Mouse (Mus musculus): ENCODE data around the gene Vmn2r34.
"Not testable (repeated sequence)": the region's sequence is repeated elsewhere in the genome, so short reads cannot be mapped to it uniquely, and the experiment has no call there.

The Vmn2r34 gene

DNA sequence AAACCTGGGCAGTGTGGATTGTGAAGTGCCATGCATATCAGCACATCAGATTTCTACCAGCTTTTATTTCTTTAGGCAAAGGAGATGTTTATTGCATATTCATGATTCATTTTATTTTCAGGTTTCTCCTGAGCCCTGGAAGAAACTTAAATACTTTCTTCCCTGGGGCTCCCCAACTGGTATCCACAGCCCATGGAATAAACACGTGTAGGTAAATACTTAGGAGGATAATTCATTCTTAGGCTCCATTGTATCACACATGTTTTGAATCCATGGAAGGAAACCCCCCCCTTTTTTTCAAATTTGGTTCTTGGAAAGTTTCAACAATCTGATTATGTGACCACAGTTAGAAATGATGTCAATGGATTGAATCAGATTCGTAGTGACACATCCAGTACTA is at the start of gene Vmn2r34:
Vmn2r34 (minus strand) TSS at position 101 of the 400 bp plus-strand sequence.
- not testable (repeated sequence) for DNase-seq (ENCODE audit: low spot score in 2 of 2)

DNA sequence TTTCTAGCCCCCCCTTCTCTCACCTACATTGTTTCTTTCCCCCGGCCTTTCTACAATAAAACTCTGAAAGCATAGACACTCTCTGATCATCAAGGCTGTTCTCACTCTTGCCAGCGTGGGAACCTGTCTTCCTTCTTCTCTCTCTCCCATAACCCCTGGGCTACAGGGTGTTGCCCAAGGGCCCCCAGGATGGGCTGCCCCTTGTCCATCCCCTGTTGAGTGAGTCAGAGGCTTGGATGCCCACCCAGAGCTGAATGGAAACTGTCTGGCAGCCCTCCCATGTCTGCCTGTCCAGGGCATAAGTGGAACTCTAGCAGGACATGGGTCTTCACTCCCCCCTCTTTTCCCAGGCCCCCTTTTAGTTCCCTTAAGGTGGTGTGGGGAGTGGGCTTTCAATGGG is 15.3 kb downstream of the Vmn2r34 start:
- DNase-seq (ENCODE audit: low spot score in 2 of 2): not testable (repeated sequence)
